Mouse (Mus musculus) cerebellum, adult 18-20 months (tissue): ENCODE measurements around the gene Zbp1.

Experiments used
- DNase-seq, 2 experiments: peaks; one replicate each; pipeline ENCODE4 v3.0.0; 2021

Gene Zbp1

GRCm38 (mm10) chr2:173218416-173219141 lies at the start of gene Zbp1:
Zbp1 (minus strand) TSS chr2:173218923.
- no peak for DNase-seq

GRCm38 (mm10) chr2:173267562-173267961 lies 48.8 kb upstream of the Zbp1 start:
- no peak for DNase-seq

- no peak for DNase-seq
Measured at GRCm38 (mm10) chr2:173266349-173267112, 47.8 kb upstream of the Zbp1 start.

- no peak for DNase-seq
Measured at GRCm38 (mm10) chr2:173265468-173266265, 46.9 kb upstream of the Zbp1 start.

GRCm38 (mm10) chr2:173264467-173265128 lies 45.9 kb upstream of the Zbp1 start:
- DNase-seq: no peak

GRCm38 (mm10) chr2:173263636-173264330 lies 45.1 kb upstream of the Zbp1 start:
- DNase-seq: no peak

GRCm38 (mm10) chr2:173261497-173261896 lies 42.8 kb upstream of the Zbp1 start:
- peak; percentile 13 to 14 for DNase-seq

- no peak for DNase-seq
Measured at GRCm38 (mm10) chr2:173258459-173259091, 39.9 kb upstream of the Zbp1 start.

GRCm38 (mm10) chr2:173257610-173258009 lies 38.9 kb upstream of the Zbp1 start:
- DNase-seq: peak; percentile 53 to 54

- no peak for DNase-seq
Measured at GRCm38 (mm10) chr2:173256552-173256949, 37.8 kb upstream of the Zbp1 start.

- DNase-seq: no peak
Measured at GRCm38 (mm10) chr2:173255810-173256551, 37.3 kb upstream of the Zbp1 start.

- DNase-seq: no peak
Measured at GRCm38 (mm10) chr2:173253761-173254662, 35.3 kb upstream of the Zbp1 start.

GRCm38 (mm10) chr2:173251675-173252074 lies 33.0 kb upstream of the Zbp1 start:
- DNase-seq: no peak

GRCm38 (mm10) chr2:173251133-173251532 lies 32.4 kb upstream of the Zbp1 start:
- DNase-seq: no peak

- no peak for DNase-seq
Measured at GRCm38 (mm10) chr2:173250411-173250810, 31.7 kb upstream of the Zbp1 start.

GRCm38 (mm10) chr2:173249965-173250364 lies 31.2 kb upstream of the Zbp1 start:
- no peak for DNase-seq

GRCm38 (mm10) chr2:173249386-173249785 lies 30.7 kb upstream of the Zbp1 start:
- DNase-seq: no peak

GRCm38 (mm10) chr2:173248822-173249221 lies 30.1 kb upstream of the Zbp1 start:
- DNase-seq: no peak

GRCm38 (mm10) chr2:173247911-173248310 lies 29.2 kb upstream of the Zbp1 start:
- DNase-seq: no peak

GRCm38 (mm10) chr2:173247197-173247596 lies 28.5 kb upstream of the Zbp1 start:
- no peak for DNase-seq
